Mouse (Mus musculus) regulatory T cell (primary cell): ENCODE measurements around the gene Ifna6.
"Not testable (repeated sequence)": the region's sequence is repeated elsewhere in the genome, so short reads cannot be mapped to it uniquely, and the experiment has no call there.

Experiments used
- in situ Hi-C: fragments of 300-600 bp; cut with MboI, MseI; formaldehyde crosslinking; loops from one replicate; pipeline ENCODE4 v1.15.1; 2025; ENCODE audit warnings: high pct_unique_total_duplicates

The Ifna6 gene

DNA sequence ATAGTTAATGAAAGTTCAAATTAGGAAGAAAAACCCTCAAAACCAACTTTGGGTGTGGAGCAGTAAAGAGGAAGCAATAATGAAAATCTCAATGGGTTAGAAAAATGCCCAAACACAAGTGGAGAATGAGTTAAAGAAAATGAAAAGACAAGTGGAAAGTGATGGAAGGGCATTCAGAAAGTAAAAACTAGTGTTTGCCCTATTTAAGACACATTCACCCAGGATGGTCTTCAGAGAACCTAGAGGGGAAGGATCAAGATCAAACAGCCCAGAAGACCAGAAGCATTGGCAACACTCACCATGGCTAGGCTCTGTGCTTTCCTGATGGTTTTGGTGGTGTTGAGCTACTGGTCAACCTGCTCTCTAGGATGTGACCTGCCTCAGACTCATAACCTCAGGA, at the start of gene Ifna6:
Gene Ifna6, plus strand, starts transcription at position 301 of the 400 bp plus-strand sequence.
- in situ Hi-C loops: not testable (repeated sequence)

- in situ Hi-C loops: not testable (repeated sequence)
Observed at GRCm38 (mm10) chr4:88779550-88779949, 47.7 kb upstream of the Ifna6 start, which contains the start of gene Gm13272. Gene Gm13272 (plus strand): TSS chr4:88779850.

GRCm38 (mm10) chr4:88780320-88780719, 46.9 kb upstream of the Ifna6 start:
- in situ Hi-C loops: loop anchor here (5.0 kb wide), 1 partner anchor 38 kb away; no protein-coding TSS in a partner anchor

- in situ Hi-C loops: loop anchor here (5.0 kb wide), 1 partner anchor 40 kb away; no protein-coding TSS in a partner anchor
Observed at GRCm38 (mm10) chr4:88781831-88782230, 45.4 kb upstream of the Ifna6 start, which contains the start of gene Ifnz. Gene Ifnz (plus strand): TSS chr4:88782131.

- in situ Hi-C loops: loop anchor here (5.0 kb wide), 1 partner anchor 40 kb away; no protein-coding TSS in a partner anchor
Observed at GRCm38 (mm10) chr4:88782335-88782734, 44.9 kb upstream of the Ifna6 start.

DNA sequence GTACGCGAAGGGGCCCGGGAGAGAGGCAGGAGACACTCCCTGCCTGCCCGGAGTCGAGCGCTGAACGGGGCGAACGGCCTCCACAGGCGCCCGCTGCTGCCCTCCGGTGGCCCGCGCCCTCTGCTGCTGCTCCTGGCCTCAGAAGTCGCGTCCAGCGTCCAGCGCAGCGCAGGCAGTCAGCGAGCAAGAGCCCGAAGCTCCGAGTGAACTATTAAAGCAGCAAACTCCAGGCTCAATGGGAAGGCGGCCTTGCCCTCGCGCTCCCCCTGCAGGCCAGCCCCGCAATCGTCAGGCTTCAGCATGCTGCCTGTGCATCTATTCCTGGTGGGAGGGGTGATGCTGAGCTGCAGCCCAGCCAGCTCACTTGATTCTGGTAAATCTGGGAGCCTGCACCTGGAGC, 41.8 kb upstream of the Ifna6 start, which contains the start of gene Gm13276:
Gene Gm13276, plus strand, starts transcription at position 301 of the 400 bp plus-strand sequence.
- in situ Hi-C loops: not testable (repeated sequence)

DNA sequence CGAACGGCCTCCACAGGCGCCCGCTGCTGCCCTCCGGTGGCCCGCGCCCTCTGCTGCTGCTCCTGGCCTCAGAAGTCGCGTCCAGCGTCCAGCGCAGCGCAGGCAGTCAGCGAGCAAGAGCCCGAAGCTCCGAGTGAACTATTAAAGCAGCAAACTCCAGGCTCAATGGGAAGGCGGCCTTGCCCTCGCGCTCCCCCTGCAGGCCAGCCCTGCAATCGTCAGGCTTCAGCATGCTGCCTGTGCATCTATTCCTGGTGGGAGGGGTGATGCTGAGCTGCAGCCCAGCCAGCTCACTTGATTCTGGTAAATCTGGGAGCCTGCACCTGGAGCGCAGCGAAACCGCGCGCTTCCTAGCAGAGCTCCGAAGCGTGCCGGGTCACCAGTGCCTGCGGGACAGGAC, 38.8 kb upstream of the Ifna6 start, which contains the start of gene Gm13277:
Gene Gm13277, plus strand, starts transcription at position 231 of the 400 bp plus-strand sequence.
- in situ Hi-C loops: not testable (repeated sequence)

DNA sequence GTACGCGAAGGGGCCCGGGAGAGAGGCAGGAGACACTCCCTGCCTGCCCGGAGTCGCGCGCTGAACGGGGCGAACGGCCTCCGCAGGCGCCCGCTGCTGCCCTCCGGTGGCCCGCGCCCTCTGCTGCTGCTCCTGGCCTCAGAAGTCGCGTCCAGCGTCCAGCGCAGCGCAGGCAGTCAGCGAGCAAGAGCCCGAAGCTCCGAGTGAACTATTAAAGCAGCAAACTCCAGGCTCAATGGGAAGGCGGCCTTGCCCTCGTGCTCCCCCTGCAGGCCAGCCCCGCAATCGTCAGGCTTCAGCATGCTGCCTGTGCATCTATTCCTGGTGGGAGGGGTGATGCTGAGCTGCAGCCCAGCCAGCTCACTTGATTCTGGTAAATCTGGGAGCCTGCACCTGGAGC, 36.0 kb upstream of the Ifna6 start, which contains the start of gene Gm13278:
Gene Gm13278, plus strand, starts transcription at position 301 of the 400 bp plus-strand sequence.
- in situ Hi-C loops: not testable (repeated sequence)

DNA sequence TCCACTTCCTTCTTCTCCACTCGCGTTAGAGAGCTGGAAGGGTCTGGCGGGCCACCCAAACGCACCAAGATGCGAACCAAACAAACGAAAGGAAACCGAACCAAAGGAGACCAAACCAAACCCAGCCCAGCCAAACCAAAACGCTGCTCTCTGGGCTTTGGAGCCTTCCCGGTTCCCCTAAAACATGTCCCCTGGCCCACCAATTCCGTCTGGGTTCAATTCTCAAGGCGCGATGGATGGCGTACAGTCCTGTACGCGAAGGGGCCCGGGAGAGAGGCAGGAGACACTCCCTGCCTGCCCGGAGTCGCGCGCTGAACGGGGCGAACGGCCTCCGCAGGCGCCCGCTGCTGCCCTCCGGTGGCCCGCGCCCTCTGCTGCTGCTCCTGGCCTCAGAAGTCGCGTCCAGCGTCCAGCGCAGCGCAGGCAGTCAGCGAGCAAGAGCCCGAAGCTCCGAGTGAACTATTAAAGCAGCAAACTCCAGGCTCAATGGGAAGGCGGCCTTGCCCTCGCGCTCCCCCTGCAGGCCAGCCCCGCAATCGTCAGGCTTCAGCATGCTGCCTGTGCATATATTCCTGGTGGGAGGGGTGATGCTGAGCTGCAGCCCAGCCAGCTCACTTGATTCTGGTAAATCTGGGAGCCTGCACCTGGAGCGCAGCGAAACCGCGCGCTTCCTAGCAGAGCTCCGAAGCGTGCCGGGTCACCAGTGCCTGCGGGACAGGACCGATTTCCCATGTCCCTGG, 33.1 kb upstream of the Ifna6 start, which contains the start of gene Gm13275:
Gene Gm13275, plus strand, starts transcription at position 552 of the 740 bp plus-strand sequence.
- in situ Hi-C loops: not testable (repeated sequence)

GRCm38 (mm10) chr4:88797097-88797496, 30.1 kb upstream of the Ifna6 start, which contains the start of gene Gm13279:
Gene Gm13279 (plus strand): TSS chr4:88797397.
- in situ Hi-C loops: not testable (repeated sequence)

DNA sequence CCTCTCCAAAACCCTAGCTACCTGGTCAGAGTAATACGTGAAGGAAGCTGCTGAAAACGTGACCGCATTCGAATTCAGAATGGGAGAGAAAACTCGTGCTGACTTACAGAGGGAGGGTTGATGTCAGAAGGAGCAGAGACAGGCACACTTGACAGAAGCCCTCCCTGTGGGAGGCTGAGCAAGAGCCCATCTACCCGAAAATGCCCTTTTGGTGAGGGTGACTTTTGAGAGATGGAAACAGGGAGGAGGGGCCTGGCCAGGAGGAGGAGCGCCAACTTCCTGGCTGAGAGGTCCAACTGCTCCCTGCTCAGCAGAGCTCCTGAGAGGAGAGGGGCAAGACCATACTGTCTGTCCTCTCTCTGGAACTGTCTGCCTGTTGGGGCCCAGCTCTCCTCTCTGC, 27.9 kb upstream of the Ifna6 start, which contains the start of gene Gm13285:
Gene Gm13285, plus strand, starts transcription at position 301 of the 400 bp plus-strand sequence.
- in situ Hi-C loops: not testable (repeated sequence)

GRCm38 (mm10) chr4:88802954-88803353, 24.3 kb upstream of the Ifna6 start, which contains the start of gene Gm13287:
Gene Gm13287 (plus strand): TSS chr4:88803254.
- in situ Hi-C loops: not testable (repeated sequence)

- in situ Hi-C loops: not testable (repeated sequence)
Observed at GRCm38 (mm10) chr4:88805231-88805630, 22.0 kb upstream of the Ifna6 start, which contains the start of gene Gm13288. Gene Gm13288 (plus strand): TSS chr4:88805531.

- in situ Hi-C loops: not testable (repeated sequence)
Observed at GRCm38 (mm10) chr4:88805761-88806160, 21.5 kb upstream of the Ifna6 start.

- in situ Hi-C loops: no loop called here
Observed at GRCm38 (mm10) chr4:88815928-88816327, 11.3 kb upstream of the Ifna6 start, which contains the start of gene Ifna7. Gene Ifna7 (plus strand): TSS chr4:88816228.

DNA sequence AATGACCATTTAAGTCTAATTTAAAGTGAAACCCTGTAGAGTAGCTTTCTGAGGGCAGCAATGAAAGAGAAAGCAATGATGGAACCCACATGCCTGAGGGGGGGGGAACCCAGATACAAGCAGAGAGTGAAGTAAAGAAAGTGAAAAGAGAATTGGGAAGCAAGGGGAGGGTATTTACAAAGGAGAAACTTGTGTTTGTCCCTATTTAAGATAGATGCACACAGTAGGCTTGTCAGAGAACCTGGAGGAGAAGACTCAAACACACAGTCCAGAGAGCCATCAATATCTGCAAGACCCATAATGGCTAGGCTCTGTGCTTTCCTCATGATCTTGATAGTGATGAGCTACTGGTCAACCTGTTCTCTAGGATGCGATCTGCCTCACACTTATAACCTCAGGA, 7.6 kb upstream of the Ifna6 start, which contains the start of gene Ifna11:
Gene Ifna11, plus strand, starts transcription at position 301 of the 400 bp plus-strand sequence.
- in situ Hi-C loops: no loop called here

- in situ Hi-C loops: no loop called here
Observed at GRCm38 (mm10) chr4:88822995-88823394, 4.2 kb upstream of the Ifna6 start.

DNA sequence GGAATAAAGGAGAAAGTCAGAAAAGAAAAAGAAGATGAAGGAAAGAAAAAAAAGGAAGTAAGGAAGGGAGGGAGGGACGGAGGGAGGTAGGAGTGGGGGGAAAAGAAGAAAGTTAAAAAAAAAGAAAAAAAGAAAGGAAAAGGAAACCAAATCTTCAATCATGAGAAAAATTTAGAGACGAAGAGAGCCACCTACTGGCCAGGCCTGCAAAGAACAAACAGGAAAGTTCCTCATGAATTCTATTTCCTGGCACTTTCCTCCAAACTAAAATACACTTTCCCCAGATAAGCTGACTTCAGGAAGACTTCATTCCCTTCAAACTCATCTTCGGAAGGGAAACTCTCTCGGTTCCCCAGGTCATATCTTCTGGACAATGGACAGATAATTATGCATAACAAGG, 3.3 kb downstream of the Ifna6 start:
- in situ Hi-C loops: no loop called here

GRCm38 (mm10) chr4:88835225-88835624, 8.0 kb downstream of the Ifna6 start, which contains the start of gene Ifna5:
Gene Ifna5 (plus strand): TSS chr4:88835525.
- in situ Hi-C loops: not testable (repeated sequence)

DNA sequence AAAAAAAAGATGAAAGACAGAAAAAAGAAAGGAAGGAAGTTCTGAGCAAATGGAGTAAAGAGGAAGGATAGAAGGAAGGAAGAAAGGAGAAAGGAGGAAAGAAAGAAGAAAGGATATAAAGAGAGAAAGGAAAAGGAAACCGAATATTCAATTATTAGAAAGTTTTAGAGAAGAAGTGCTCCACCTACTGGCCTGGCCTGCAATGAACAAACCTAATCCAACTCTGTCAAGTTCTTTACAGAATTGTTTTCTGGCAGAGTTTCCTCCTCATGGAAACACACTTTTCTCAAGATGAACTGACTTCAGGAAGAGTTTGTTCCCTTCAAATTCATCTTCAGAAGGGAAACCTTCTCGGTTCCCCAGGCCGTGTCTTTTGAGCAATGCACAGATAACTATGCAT, 11.6 kb downstream of the Ifna6 start:
- in situ Hi-C loops: no loop called here

DNA sequence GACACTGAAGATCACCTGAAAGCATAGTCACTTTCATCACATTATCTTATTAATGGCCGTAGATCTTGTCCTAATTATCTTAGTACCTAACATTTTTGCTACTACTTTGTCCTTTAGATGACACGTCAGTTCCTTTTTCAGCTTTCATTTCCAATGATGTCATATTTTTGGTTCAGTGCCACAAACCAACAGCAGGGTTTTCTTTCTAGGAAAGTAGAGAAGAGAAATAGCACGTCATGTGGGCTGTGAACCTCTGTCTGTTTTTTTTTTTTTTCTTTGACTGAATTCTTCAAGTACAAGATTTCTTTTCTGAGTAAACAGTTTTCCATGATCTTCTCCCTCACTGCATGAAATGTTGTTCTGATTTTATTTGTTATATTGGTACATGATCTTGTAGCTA, 12.8 kb downstream of the Ifna6 start:
- in situ Hi-C loops: no loop called here

- in situ Hi-C loops: no loop called here
Observed at GRCm38 (mm10) chr4:88841438-88841911, 14.3 kb downstream of the Ifna6 start, which contains the start of gene Ifna4. Gene Ifna4 (plus strand): TSS chr4:88841861.
